ENCODE assay signal across 8 mouse cellular contexts in genomic region chr13:28958211-28959067, GRCm38 (mm10). TPM values are rescaled to one million over a fixed set of nuclear protein-coding genes. Genes with fewer than 3 reads are reported as not detected.
DNase-seq lines count a peak whose midpoint lies in the region; ATAC-seq and TF ChIP-seq lines count a peak whose summit lies in the region.

No protein-coding gene starts in this region.

- WGBS in hindbrain, postnatal 0 days: under 1% methylated on average over 53 of the region's 54 CpGs

- peak overlapping the region; percentile 70 for H3K9ac ChIP-seq in hindbrain, postnatal 0 days (replicated peaks; ENCODE audit: low read length)

- H3K27ac ChIP-seq in gastrocnemius, adult 2 months: peak overlapping the region; percentile 85
- peak overlapping the region; percentile 98 for H3K27ac ChIP-seq in hindbrain, postnatal 0 days

- no peaks in the 10 kb centered on the region for H3K9me3 ChIP-seq in hindbrain, postnatal 0 days (ENCODE audit: low read length)

- H3K27me3 ChIP-seq in hindbrain, postnatal 0 days (ENCODE audit: insufficient read depth, low read length): no peaks in the 10 kb centered on the region

- intact Hi-C loops in gastrocnemius, adult 2 months (cut with DNase I): loop anchor here (10.0 kb wide), 1 partner anchor 424 kb away; no protein-coding TSS in a partner anchor
- intact Hi-C loops in left cerebral cortex, postnatal 25 days (cut with DNase I): loop anchor here (1.0 to 5.0 kb wide), 5 partner anchors 58 to 878 kb away; no protein-coding TSS in a partner anchor

- no peak for TF ChIP-seq CTCF in gastrocnemius, adult 2 months (IDR thresholded peaks at IDR 0.05)
- TF ChIP-seq CTCF in hindbrain, postnatal 0 days (IDR thresholded peaks at IDR 0.05; ENCODE audit: low read depth): peak; percentile 8; the same call in 1 of the 2 replicates

- peak; percentile 79 for ATAC-seq in hindbrain, postnatal 0 days
- ATAC-seq in megakaryocyte-erythroid progenitor cell, adult 5-6 weeks (replicated peaks; ENCODE audit: low FRiP score, low TSS enrichment, poor library complexity, severe bottlenecking): peak; percentile 47

- H3K4me2 ChIP-seq in hindbrain, postnatal 0 days (ENCODE audit: low read depth, low read length): peak overlapping the region; percentile 98

- H3K4me1 ChIP-seq in hindbrain, postnatal 0 days (ENCODE audit: insufficient read depth, low read length): no peaks in the 10 kb centered on the region

- peak overlapping the region; percentile 79 for H3K4me3 ChIP-seq in gastrocnemius, adult 2 months
- peak overlapping the region; percentile 56 for H3K4me3 ChIP-seq in hindbrain, postnatal 0 days (ENCODE audit: low read length)

- H3K36me3 ChIP-seq in hindbrain, postnatal 0 days (ENCODE audit: insufficient read depth, low read length): no peaks in the 10 kb centered on the region

- peak; percentile 83 for DNase-seq in ZHBTc4 (ENCODE audit: low read depth, low spot score)
- DNase-seq in cerebellum, postnatal 4 days (ENCODE audit: low spot score in 2 of 2): peak; percentile 50 to 72
- peak; percentile 80 for DNase-seq in gastrocnemius, adult 2 months
- peak; percentile 88 for DNase-seq in hindbrain, postnatal 0 days (ENCODE audit: low spot score)
- DNase-seq in left cerebral cortex, postnatal 25 days (ENCODE audit: low spot score in 2 of 2): peak; percentile 68 to 74
- DNase-seq in skeletal muscle tissue, adult 2 months (ENCODE audit: low read depth, low spot score): peak; percentile 58
- DNase-seq in yolk sac, embryonic 10.5 days (ENCODE audit: low spot score): peak; percentile 85

RNA-seq across cellular contexts. Expression of gene Sox4, which starts 4.9 kb away (rescaled TPM):
- total RNA-seq in gastrocnemius, adult 2 months (2021): 1 to 10 TPM; 2.1 to 6.5 TPM
- 127 and 153 TPM in 2 replicates for total RNA-seq in hindbrain, postnatal 0 days (2014; rRNA removed)
- 97.5 and 100 TPM in 2 replicates for polyA plus RNA-seq in hindbrain, postnatal 0 days (2015; fragmentation: Nextera tagmentation; extraction: Ambion mirVana)
- 10 to 100 TPM; 24.3 to 24.5 TPM for total RNA-seq in left cerebral cortex, postnatal 25 days (2021)
- 15.1 and 20.3 TPM in 2 replicates for total RNA-seq in megakaryocyte-erythroid progenitor cell, adult 5-6 weeks (2014; fragmentation: Nextera tagmentation)
- 22.7 and 49.7 TPM in 2 replicates for total RNA-seq in megakaryocyte-erythroid progenitor cell, adult 5-6 weeks (2017)

Comparison
In these comparisons a context has a peak if more than half of its experiments do, and no peak if none do; other contexts are left out.
1. Peak in every context shown above with its lines: DNase-seq, ATAC-seq, H3K4me3 ChIP-seq and H3K27ac ChIP-seq.